Mouse (Mus musculus) heart, embryonic 12.5 days (tissue): ENCODE data around the gene Cbx1. TPM values are rescaled to one million over a fixed set of nuclear protein-coding genes. Genes with fewer than 3 reads are reported as not detected.
"Not testable (repeated sequence)": the region's sequence is repeated elsewhere in the genome, so short reads cannot be mapped to it uniquely, and the experiment has no call there.

ENCODE experiments used
- ATAC-seq: fragments of 200-750 bp; cut with Nextera tagmentation; 2 replicates; pipeline ENCODE4 v1.8.0; 2017; ENCODE audit warnings: moderate TSS enrichment, moderate library complexity; ENCODE audit not compliant: insufficient number of reproducible peaks, low FRiP score
- H3K27ac ChIP-seq: fragments of 300-500 bp; sonication (generic); 2 replicates; pipeline ENCODE4 v1.5.1; 2016; ENCODE audit warnings: mild to moderate bottlenecking, moderate library complexity; ENCODE audit not compliant: poor library complexity, severe bottlenecking
- H3K27me3 ChIP-seq: fragments of 300-500 bp; sonication (generic); replicated peaks from 2 replicates; pipeline ENCODE4 v1.6.1; 2016; ENCODE audit warnings: mild to moderate bottlenecking, moderate library complexity
- H3K36me3 ChIP-seq: fragments of 300-500 bp; sonication (generic); 2 replicates; pipeline ENCODE4 v1.6.1; 2016; ENCODE audit warnings: mild to moderate bottlenecking, moderate library complexity
- H3K4me1 ChIP-seq: fragments of 300-500 bp; sonication (generic); replicated peaks from 2 replicates; pipeline ENCODE4 v1.6.1; 2016; ENCODE audit warnings: mild to moderate bottlenecking
- H3K4me2 ChIP-seq: fragments of 300-500 bp; sonication (generic); 2 replicates; pipeline ENCODE4 v1.6.1; 2016; ENCODE audit warnings: mild to moderate bottlenecking, moderate library complexity
- H3K4me3 ChIP-seq: fragments of 300-500 bp; sonication (generic); 2 replicates; pipeline ENCODE4 v1.5.1; 2016; ENCODE audit warnings: mild to moderate bottlenecking
- H3K9ac ChIP-seq: fragments of 300-500 bp; sonication (generic); 2 replicates; pipeline ENCODE4 v1.6.1; 2016; ENCODE audit warnings: mild to moderate bottlenecking, moderate library complexity
- H3K9me3 ChIP-seq: fragments of 300-500 bp; sonication (generic); replicated peaks from 2 replicates; pipeline ENCODE4 v1.6.1; 2016; ENCODE audit warnings: mild to moderate bottlenecking, moderate library complexity
- WGBS: fragments of 180-500 bp; shearing (Covaris S2); methylation state at CpG from one replicate; pipeline ENCODE4 v1.1.7; 2016; 5-methylcytosine and 5-hydroxymethylcytosine counted together
- polyA plus RNA-seq: library from polyadenylated mRNA; unstranded; fragments of >200 nt; fragmentation: Nextera tagmentation; extraction: Ambion mirVana; gene quantifications from 2 replicates; pipeline ENCODE4 v1.2.1, GENCODE M21; 2016

Cbx1 gene
- polyA plus RNA-seq, 1 experiment from 2014 or later: 57.9 TPM

- no peaks in the 10 kb centered on the region for H3K36me3 ChIP-seq
- WGBS: 72% methylated on average over 7 of the region's 7 CpGs
- no peak overlapping the region for H3K9ac ChIP-seq
- no peaks in the 10 kb centered on the region for H3K4me1 ChIP-seq
- no peak overlapping the region for H3K27ac ChIP-seq
- H3K4me2 ChIP-seq: no peak overlapping the region
- H3K4me3 ChIP-seq: no peak overlapping the region
- no peak for ATAC-seq
- H3K9me3 ChIP-seq: no peaks in the 10 kb centered on the region
- peaks cover 20% of the 10 kb centered on the region; the same call in 1 of the 2 replicates for H3K27me3 ChIP-seq
These were observed 50.5 kb downstream of the Cbx1 start for GRCm38 (mm10) chr11:96839428-96839827.

GRCm38 (mm10) chr11:96839877-96840276, 51.0 kb downstream of the Cbx1 start:
- Histone ChIP-seq H3K4me1 (no peaks in the 10 kb centered on the region), H3K27ac (no peak overlapping the region), H3K4me2 (no peak overlapping the region), H3K9ac (no peak overlapping the region), H3K27me3 (peaks cover 20% of the 10 kb centered on the region; the same call in 1 of the 2 replicates), H3K4me3 (no peak overlapping the region), H3K36me3 (no peaks in the 10 kb centered on the region), H3K9me3 (no peaks in the 10 kb centered on the region)
- ATAC-seq: no peak
- 70% methylated on average over 3 of the region's 3 CpGs for WGBS

GRCm38 (mm10) chr11:96840290-96840689, 51.4 kb downstream of the Cbx1 start:
- ATAC-seq: no peak

GRCm38 (mm10) chr11:96843627-96844026, 54.7 kb downstream of the Cbx1 start:
- WGBS: 50% methylated on average over 3 of the region's 3 CpGs
- Histone ChIP-seq H3K4me3 (no peak overlapping the region), H3K4me2 (no peak overlapping the region), H3K27me3 (0 out of 2 replicates have a peak, but pooled peaks cover 6% of the 10 kb centered on the region), H3K9ac (no peak overlapping the region), H3K36me3 (no peaks in the 10 kb centered on the region), H3K9me3 (peaks cover 5% of the 10 kb centered on the region; the same call in 1 of the 2 replicates), H3K27ac (no peak overlapping the region), H3K4me1 (no peaks in the 10 kb centered on the region)
- ATAC-seq: no peak

More at GRCm38 (mm10) chr11:96840290-96840689, 51.4 kb downstream of the Cbx1 start:
- 0 out of 2 replicates have a peak overlapping the region, but pooled peaks have one; percentile 31 for H3K9ac ChIP-seq
- H3K4me3 ChIP-seq: no peak overlapping the region
- no peaks in the 10 kb centered on the region for H3K4me1 ChIP-seq
- peaks cover 20% of the 10 kb centered on the region; the same call in 1 of the 2 replicates for H3K27me3 ChIP-seq
- H3K36me3 ChIP-seq: no peaks in the 10 kb centered on the region
- H3K4me2 ChIP-seq: no peak overlapping the region
- WGBS: 30% methylated on average over 8 of the region's 8 CpGs
- H3K9me3 ChIP-seq: no peaks in the 10 kb centered on the region
- no peak overlapping the region for H3K27ac ChIP-seq

- WGBS: 43% methylated on average over 3 of the region's 3 CpGs
- Histone ChIP-seq H3K36me3 (peaks cover 2% of the 10 kb centered on the region; the same call in 1 of the 2 replicates), H3K4me2 (no peak overlapping the region), H3K9ac (no peak overlapping the region), H3K4me3 (no peak overlapping the region), H3K27ac (no peak overlapping the region), H3K4me1 (peaks cover 7% of the 10 kb centered on the region), H3K27me3 (no peaks in the 10 kb centered on the region), H3K9me3 (peaks cover 5% of the 10 kb centered on the region; the same call in 1 of the 2 replicates)
- ATAC-seq: no peak
These were observed 58.3 kb downstream of the Cbx1 start for GRCm38 (mm10) chr11:96847240-96847639.

- H3K4me2 ChIP-seq: no peak overlapping the region
- WGBS: 67% methylated on average over 9 of the region's 9 CpGs
- H3K9me3 ChIP-seq: peaks cover 5% of the 10 kb centered on the region; the same call in 1 of the 2 replicates
- H3K4me1 ChIP-seq: peaks cover 7% of the 10 kb centered on the region
- no peak overlapping the region for H3K4me3 ChIP-seq
- no peak for ATAC-seq
- H3K27me3 ChIP-seq: no peaks in the 10 kb centered on the region
- H3K9ac ChIP-seq: no peak overlapping the region
- no peak overlapping the region for H3K27ac ChIP-seq
- peaks cover 13% of the 10 kb centered on the region; the same call in 1 of the 2 replicates for H3K36me3 ChIP-seq
These were observed 59.8 kb downstream of the Cbx1 start for GRCm38 (mm10) chr11:96848694-96849093.

GRCm38 (mm10) chr11:96849145-96849544, 60.2 kb downstream of the Cbx1 start:
- Histone ChIP-seq H3K4me3 (peak overlapping the region; percentile 92), H3K4me2 (peak overlapping the region; percentile 95), H3K36me3 (peaks cover 18% of the 10 kb centered on the region), H3K9ac (peak overlapping the region; percentile 93; the same call in 1 of the 2 replicates)
- H3K27ac ChIP-seq, ATAC-seq, H3K27me3 ChIP-seq, H3K9me3 ChIP-seq, H3K4me1 ChIP-seq: not testable (repeated sequence)
- whole genome bisulfite sequencing: 68% methylated on average over 5 of the region's 5 CpGs

GRCm38 (mm10) chr11:96849681-96850467, 60.9 kb downstream of the Cbx1 start, which contains the start of gene Copz2:
Copz2 (plus strand) TSS chr11:96849870.
- H3K4me1 ChIP-seq: peaks cover 7% of the 10 kb centered on the region
- H3K27ac ChIP-seq: peak within 1 kb of the TSS; percentile 76
- peak within 1 kb of the TSS; percentile 92 for H3K4me3 ChIP-seq
- H3K9me3 ChIP-seq: peaks cover 5% of the 10 kb centered on the region; the same call in 1 of the 2 replicates
- ATAC-seq: peak; percentile 83
- peak within 1 kb of the TSS; percentile 93 for H3K9ac ChIP-seq
- WGBS: under 1% methylated on average over 60 of the region's 60 CpGs
- H3K36me3 ChIP-seq: peaks cover 25% of the 10 kb centered on the region
- no peaks in the 10 kb centered on the region for H3K27me3 ChIP-seq
- H3K4me2 ChIP-seq: peak within 1 kb of the TSS; percentile 95

- H3K9ac ChIP-seq: no peak overlapping the region
- WGBS: 63% methylated on average over 5 of the region's 5 CpGs
- H3K36me3 ChIP-seq: peaks cover 44% of the 10 kb centered on the region
- no peak overlapping the region for H3K4me2 ChIP-seq
- H3K4me1 ChIP-seq: peaks cover 18% of the 10 kb centered on the region
- H3K27ac ChIP-seq: no peak overlapping the region
- H3K27me3 ChIP-seq: no peaks in the 10 kb centered on the region
- no peak overlapping the region for H3K4me3 ChIP-seq
- no peaks in the 10 kb centered on the region for H3K9me3 ChIP-seq
- ATAC-seq: no peak
These were observed 68.5 kb downstream of the Cbx1 start for GRCm38 (mm10) chr11:96857446-96857845.
